Mouse (Mus musculus) intestine, embryonic 16.5 days (tissue): ENCODE data around the gene Cldn6. TPM values are rescaled to one million over a fixed set of nuclear protein-coding genes. Genes with fewer than 3 reads are reported as not detected.
A peak's percentile ranks its signal among the peaks of the same experiment; 100 is the strongest.

Experiments
- ATAC-seq: fragments of 200-750 bp; cut with Nextera tagmentation; 2 replicates; pipeline ENCODE4 v1.8.0; 2017; ENCODE audit warnings: moderate TSS enrichment, moderate library complexity
- H3K27ac ChIP-seq: fragments of 300-500 bp; sonication (generic); 2 replicates; pipeline ENCODE4 v1.5.1; 2014; ENCODE audit warnings: mild to moderate bottlenecking, low read length
- H3K27me3 ChIP-seq: fragments of 300-500 bp; sonication (generic); replicated peaks from 2 replicates; pipeline ENCODE4 v1.6.1; 2014; ENCODE audit warnings: low read length, control low read depth, mixed read lengths; ENCODE audit not compliant: control insufficient read depth, insufficient read depth
- H3K36me3 ChIP-seq: fragments of 300-500 bp; sonication (generic); 2 replicates; pipeline ENCODE4 v1.6.1; 2014; ENCODE audit warnings: low read length, control low read depth; ENCODE audit not compliant: control insufficient read depth, insufficient read depth
- H3K4me1 ChIP-seq: fragments of 300-500 bp; sonication (generic); 2 replicates; pipeline ENCODE4 v1.6.1; 2014; ENCODE audit warnings: low read length, control low read depth, mixed read lengths; ENCODE audit not compliant: control insufficient read depth, insufficient read depth
- H3K4me2 ChIP-seq: fragments of 300-500 bp; sonication (generic); 2 replicates; pipeline ENCODE4 v1.6.1; 2014; ENCODE audit warnings: low read depth, low read length, control low read depth
- H3K4me3 ChIP-seq: fragments of 300-500 bp; sonication (generic); 2 replicates; pipeline ENCODE4 v1.5.1; 2014; ENCODE audit warnings: mild to moderate bottlenecking, low read length
- H3K9ac ChIP-seq: fragments of 300-500 bp; sonication (generic); 2 replicates; pipeline ENCODE4 v1.6.1; 2014; ENCODE audit warnings: low read depth, low read length
- H3K9me3 ChIP-seq: fragments of 300-500 bp; sonication (generic); 2 replicates; pipeline ENCODE4 v1.6.1; 2016; ENCODE audit warnings: low read length, control low read depth; ENCODE audit not compliant: control insufficient read depth
- WGBS: fragments of 180-500 bp; shearing (Covaris S2); extraction: QIAGEN DNeasy Blood & Tissue Kit; methylation state at CpG from one replicate; pipeline ENCODE4 v1.1.7; 2014; 5-methylcytosine and 5-hydroxymethylcytosine counted together
- polyA plus RNA-seq: library from polyadenylated mRNA; unstranded; fragments of >200 nt; fragmentation: Nextera tagmentation; extraction: Ambion mirVana; gene quantifications from 2 replicates; pipeline ENCODE4 v1.2.1, GENCODE M21; 2015

The Cldn6 gene
- polyA plus RNA-seq, 1 experiment from 2014 or later = 23.3 TPM

DNA sequence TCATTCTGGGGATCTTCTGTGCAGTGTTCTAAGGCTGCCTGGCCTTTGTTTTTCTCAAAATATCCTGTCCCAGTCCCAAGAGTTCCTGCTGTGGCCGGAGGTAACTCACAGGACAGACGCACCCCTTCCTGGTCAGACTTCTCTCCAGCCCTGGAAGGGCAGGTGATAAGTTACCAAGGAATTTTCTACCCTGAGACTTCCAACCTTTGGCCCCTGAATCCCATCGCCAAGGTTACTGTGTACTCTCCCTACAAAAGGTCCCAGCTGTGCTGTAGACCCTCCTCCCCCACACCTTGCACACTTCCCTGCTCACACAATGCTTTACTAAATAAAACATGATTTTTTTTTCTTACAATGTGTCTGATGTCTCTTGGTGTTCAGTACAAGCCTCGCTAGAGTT is 3.0 kb downstream of the Cldn6 start:
- 41% methylated on average over 4 of the region's 4 CpGs for WGBS
- peak overlapping the region; percentile 48; the same call in 1 of the 2 replicates for H3K27ac ChIP-seq
- H3K27me3 ChIP-seq = peaks cover 30% of the 10 kb centered on the region; the same call in 1 of the 2 replicates
- peaks cover 28% of the 10 kb centered on the region for H3K4me1 ChIP-seq
- peak; percentile 41 for ATAC-seq
- H3K36me3 ChIP-seq = no peaks in the 10 kb centered on the region
- no peak overlapping the region for H3K4me2 ChIP-seq
- H3K9ac ChIP-seq = 0 out of 2 replicates have a peak overlapping the region, but pooled peaks have one; percentile 20
- H3K4me3 ChIP-seq = no peak overlapping the region
- H3K9me3 ChIP-seq = no peaks in the 10 kb centered on the region

DNA sequence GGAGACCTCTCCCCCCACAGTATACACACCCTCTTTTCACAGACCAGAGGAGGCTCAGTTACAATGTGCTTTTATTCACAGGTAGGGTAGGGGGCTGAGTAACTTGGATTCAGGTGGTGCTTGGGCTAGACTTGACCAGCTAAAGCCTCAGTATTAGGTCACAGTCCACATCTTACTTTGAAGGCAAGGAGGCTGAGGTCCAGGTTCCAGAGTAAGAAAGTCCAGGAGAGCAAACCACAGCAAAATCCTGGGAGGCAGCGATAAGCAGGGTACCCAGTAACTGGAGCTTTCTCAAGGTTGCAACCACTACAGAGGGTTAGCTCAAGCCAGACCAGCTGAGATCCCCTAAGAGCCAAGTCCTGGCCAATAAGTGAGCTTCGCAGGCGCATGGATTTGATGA is 3.5 kb downstream of the Cldn6 start:
- Histone ChIP-seq H3K4me2 (no peak overlapping the region), H3K4me1 (peaks cover 26% of the 10 kb centered on the region), H3K27me3 (peaks cover 30% of the 10 kb centered on the region; the same call in 1 of the 2 replicates), H3K4me3 (no peak overlapping the region), H3K36me3 (no peaks in the 10 kb centered on the region), H3K27ac (peak overlapping the region; percentile 14; the same call in 1 of the 2 replicates), H3K9me3 (no peaks in the 10 kb centered on the region), H3K9ac (no peak overlapping the region)
- ATAC-seq = 0 out of 2 replicates have a peak, but pooled peaks have one; percentile 7
- 64% methylated on average over 3 of the region's 3 CpGs for WGBS

DNA sequence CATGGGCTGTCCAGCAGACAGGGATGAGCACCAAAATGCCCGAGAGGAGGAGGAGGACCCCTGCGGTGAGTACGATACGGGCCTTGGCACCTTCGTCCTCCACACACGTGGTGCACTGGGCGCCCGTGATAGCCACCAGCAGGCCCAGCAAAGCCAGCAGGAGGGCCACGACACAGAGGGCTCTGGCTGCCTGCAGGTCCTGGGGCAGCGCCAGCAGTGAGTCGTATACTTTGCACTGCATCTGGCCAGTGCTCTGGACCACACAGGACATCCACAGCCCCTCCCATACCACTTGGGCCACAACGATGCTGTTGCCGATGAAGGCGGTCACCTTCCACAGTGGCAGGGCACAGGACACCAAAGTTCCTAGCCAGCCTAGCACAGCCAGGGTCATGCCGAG is 4.2 kb downstream of the Cldn6 start:
- Histone ChIP-seq H3K9ac (no peak overlapping the region), H3K4me2 (no peak overlapping the region), H3K36me3 (no peaks in the 10 kb centered on the region), H3K27me3 (peaks cover 30% of the 10 kb centered on the region; the same call in 1 of the 2 replicates), H3K27ac (no peak overlapping the region), H3K4me3 (no peak overlapping the region), H3K4me1 (peaks cover 24% of the 10 kb centered on the region), H3K9me3 (no peaks in the 10 kb centered on the region)
- ATAC-seq = no peak
- 32% methylated on average over 15 of the region's 15 CpGs for WGBS

DNA sequence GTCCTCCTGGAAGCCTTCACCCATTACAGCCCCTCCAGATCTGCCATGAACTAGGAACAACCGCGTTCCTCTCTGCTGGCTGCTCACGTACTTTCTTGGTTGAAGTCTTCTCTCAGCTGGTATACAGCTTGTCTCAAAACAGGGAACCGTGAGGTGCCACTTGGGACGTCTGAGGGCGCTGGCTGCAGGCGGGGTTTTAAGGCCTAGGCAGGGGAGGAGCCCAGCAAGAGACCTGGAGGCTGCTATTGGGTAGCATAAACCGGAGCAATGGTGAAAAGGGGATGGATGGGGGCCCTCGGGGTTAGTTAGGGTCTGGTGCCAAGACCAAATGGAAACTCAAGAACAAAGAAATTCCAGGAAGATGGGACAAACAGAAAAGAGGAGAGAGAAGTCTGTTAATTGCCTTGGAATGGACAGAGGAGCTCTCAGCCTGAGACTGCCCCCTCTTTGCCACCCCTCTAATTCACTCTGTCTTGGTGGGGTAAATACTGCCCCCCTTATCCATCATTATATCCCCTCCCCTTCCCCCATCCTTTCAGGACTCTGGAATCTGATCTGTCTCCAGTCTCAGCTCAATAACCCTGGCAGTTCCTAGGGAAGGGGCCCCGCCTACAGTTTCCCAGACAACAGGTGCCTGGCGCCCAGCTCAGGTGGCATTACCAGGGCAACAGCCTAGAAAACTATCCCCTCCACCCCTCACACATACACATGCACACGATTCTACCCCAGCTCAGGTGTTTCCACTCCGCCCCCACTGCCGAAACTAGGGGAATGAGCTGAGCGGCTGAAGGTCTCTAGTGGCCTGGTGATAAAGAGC is 5.0 kb downstream of the Cldn6 start, which contains the start of gene Cldn9:
Gene Cldn9, minus strand, starts transcription at position 171 of the 817 bp plus-strand sequence.
- Histone ChIP-seq H3K27me3 (peaks cover 25% of the 10 kb centered on the region; the same call in 1 of the 2 replicates), H3K4me3 (no peak within 1 kb of the TSS), H3K36me3 (no peaks in the 10 kb centered on the region), H3K9ac (no peak within 1 kb of the TSS), H3K4me1 (peaks cover 24% of the 10 kb centered on the region), H3K4me2 (no peak within 1 kb of the TSS), H3K27ac (no peak within 1 kb of the TSS), H3K9me3 (no peaks in the 10 kb centered on the region)
- 22% methylated on average over 15 of the region's 15 CpGs for WGBS
- peak; percentile 11; the same call in 1 of the 2 replicates for ATAC-seq

DNA sequence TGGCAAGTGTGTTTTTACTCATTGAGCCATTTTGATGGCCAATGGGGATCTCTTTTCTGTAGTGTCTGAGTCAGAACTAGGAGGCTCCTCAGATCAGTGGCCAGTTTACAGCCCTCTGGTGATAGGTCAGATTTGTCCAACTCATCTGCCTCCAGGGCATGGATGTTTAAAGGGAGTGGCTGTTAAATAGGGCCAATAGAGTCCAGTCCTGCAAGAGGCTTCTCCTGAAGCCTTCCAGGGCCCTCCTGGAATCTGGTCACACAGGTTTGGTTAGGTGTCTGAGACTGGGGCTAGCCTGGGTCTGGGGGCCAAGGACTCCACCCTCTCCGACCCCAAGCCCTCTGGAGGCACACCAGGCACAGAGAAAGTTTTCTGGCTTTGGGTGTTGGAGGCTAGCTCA is 15.4 kb downstream of the Cldn6 start:
- no peaks in the 10 kb centered on the region for H3K36me3 ChIP-seq
- 25% methylated on average over 1 of the region's 1 CpGs for WGBS
- H3K4me3 ChIP-seq = no peak overlapping the region
- ATAC-seq = peak; percentile 55; the same call in 1 of the 2 replicates
- H3K27me3 ChIP-seq = peaks cover 6% of the 10 kb centered on the region; the same call in 1 of the 2 replicates
- H3K9me3 ChIP-seq = no peaks in the 10 kb centered on the region
- no peak overlapping the region for H3K9ac ChIP-seq
- no peak overlapping the region for H3K4me2 ChIP-seq
- H3K27ac ChIP-seq = no peak overlapping the region
- H3K4me1 ChIP-seq = peaks cover 9% of the 10 kb centered on the region; the same call in 1 of the 2 replicates

DNA sequence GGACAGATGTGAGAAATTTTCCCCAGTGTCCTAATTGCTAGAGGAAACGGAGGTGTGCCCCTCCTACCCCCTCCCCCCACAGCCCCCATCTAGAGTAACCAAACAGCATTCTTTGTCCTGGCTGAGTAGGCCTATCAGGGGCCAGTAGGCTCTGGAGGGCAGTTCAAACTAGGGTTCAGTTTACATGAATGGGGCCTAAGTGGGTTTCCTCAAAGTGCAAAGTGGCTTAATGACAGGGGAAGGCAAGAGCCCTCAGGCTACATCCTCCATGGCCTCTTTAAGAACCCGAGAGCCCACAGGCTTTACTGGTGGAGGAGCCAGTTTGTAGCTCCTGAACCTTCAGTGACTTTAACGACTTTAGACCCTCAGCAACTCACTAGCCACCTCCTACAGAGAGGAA is 16.8 kb downstream of the Cldn6 start:
- H3K4me2 ChIP-seq = no peak overlapping the region
- ATAC-seq = no peak
- H3K36me3 ChIP-seq = no peaks in the 10 kb centered on the region
- H3K27me3 ChIP-seq = peaks cover 6% of the 10 kb centered on the region; the same call in 1 of the 2 replicates
- H3K27ac ChIP-seq = no peak overlapping the region
- WGBS = 28% methylated on average over 3 of the region's 3 CpGs
- H3K4me1 ChIP-seq = peaks cover 9% of the 10 kb centered on the region; the same call in 1 of the 2 replicates
- H3K9me3 ChIP-seq = no peaks in the 10 kb centered on the region
- no peak overlapping the region for H3K9ac ChIP-seq
- no peak overlapping the region for H3K4me3 ChIP-seq

DNA sequence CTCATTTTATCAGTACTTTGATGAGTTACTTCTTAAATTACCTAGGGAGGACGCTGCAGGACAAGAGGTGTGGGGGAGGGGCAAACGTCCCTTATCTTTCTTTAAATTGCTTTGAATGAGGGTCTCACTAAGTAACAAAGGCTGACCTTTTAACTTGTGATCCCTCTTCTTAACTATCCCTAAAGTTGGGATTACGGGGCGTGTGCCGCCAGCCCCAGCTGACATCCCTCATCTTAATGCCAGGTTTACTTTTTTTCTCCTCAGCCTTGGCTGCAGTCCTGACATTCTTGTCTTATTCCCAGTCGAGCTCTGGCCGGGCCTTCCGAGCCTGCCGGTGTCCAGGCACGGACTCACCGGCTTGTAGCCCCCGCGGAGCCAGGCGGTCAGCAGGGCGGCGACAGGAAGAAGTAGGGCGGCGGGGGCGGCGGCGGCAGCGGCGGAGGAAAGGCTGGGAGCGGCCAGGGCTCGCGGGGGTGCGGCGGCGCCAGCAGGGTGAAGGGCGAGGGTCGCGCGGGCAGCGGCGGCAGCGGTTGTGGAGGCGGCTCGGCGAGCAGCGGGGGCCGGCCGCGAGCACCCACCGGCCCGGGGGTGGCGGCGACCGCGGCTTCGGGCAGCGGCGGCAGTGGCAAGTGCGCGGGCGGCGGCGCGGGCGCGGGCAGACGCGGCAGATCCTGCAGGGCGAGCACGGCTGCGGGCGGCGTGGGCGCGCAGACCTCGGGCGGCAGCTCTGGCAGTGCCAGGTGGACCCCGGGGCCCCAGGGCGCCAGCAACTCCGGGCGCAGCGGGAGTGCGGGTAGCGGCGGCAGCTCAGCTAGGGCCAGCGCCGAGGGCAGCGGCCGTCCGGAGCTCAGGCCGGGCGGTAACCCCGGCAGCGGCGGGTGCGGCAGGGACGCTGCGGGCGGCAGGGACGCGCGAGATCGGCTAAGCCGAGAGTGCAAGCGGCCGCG is 20.4 kb downstream of the Cldn6 start:
- Histone ChIP-seq H3K27ac (no peak overlapping the region), H3K9me3 (no peaks in the 10 kb centered on the region), H3K4me1 (peaks cover 9% of the 10 kb centered on the region; the same call in 1 of the 2 replicates), H3K27me3 (peaks cover 9% of the 10 kb centered on the region; the same call in 1 of the 2 replicates), H3K4me3 (peak overlapping the region; percentile 77), H3K9ac (peak overlapping the region; percentile 70), H3K36me3 (no peaks in the 10 kb centered on the region), H3K4me2 (peak overlapping the region; percentile 100)
- under 1% methylated on average over 84 of the region's 101 CpGs for WGBS
- peak; percentile 59 for ATAC-seq

DNA sequence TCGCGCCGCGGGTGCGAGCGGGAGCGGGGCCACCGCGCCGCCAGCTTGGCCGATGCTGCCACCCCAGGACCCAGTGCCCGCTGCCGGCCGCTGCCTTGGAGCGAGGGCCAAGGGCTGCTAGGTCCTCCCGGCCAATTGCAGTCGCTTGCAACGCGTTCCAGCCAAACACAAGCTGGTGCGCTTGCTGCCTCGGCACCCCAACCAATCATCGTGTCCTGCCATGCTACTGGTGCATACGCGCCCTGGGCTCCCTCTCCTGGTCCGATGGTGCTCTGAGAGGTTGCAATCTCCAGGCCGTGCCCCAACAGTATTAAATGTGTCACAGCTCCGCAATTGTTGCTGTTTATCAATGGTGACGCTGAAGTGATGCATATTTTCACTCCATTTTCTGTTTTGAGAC is 21.0 kb downstream of the Cldn6 start:
- H3K4me2 ChIP-seq = peak overlapping the region; percentile 100
- no peaks in the 10 kb centered on the region for H3K36me3 ChIP-seq
- peak overlapping the region; percentile 77 for H3K4me3 ChIP-seq
- H3K27ac ChIP-seq = no peak overlapping the region
- peak; percentile 98 for ATAC-seq
- peak overlapping the region; percentile 70 for H3K9ac ChIP-seq
- H3K4me1 ChIP-seq = peaks cover 9% of the 10 kb centered on the region; the same call in 1 of the 2 replicates
- under 1% methylated on average over 28 of the region's 28 CpGs for WGBS
- peaks cover 9% of the 10 kb centered on the region; the same call in 1 of the 2 replicates for H3K27me3 ChIP-seq
- H3K9me3 ChIP-seq = no peaks in the 10 kb centered on the region
